Mouse (Mus musculus) CD4-positive, CD25-positive, alpha-beta regulatory T cell, adult 4 months (primary cell): ENCODE results near the gene Cdk14. TPM values are rescaled to one million over a fixed set of nuclear protein-coding genes. Genes with fewer than 3 reads are reported as not detected.

Experiments
- ATAC-seq: one replicate; pipeline ENCODE4 v1.8.0; 2017
- polyA plus RNA-seq, 2 experiments: library from polyadenylated mRNA; unstranded; fragments of 100-300 nt; shearing (Covaris generic); gene quantifications; one replicate each; pipeline ENCODE4 v1.2.1; 2017

Gene Cdk14
- polyA plus RNA-seq, 2 experiments from 2014 or later = 0.60 TPM; not detected in 1

GRCm38 (mm10) chr5:4773090-4773772 lies 646.9 kb downstream of the Cdk14 start:
- ATAC-seq = no peak

GRCm38 (mm10) chr5:4770609-4771008 lies 649.5 kb downstream of the Cdk14 start:
- no peak for ATAC-seq

- ATAC-seq = no peak
These were observed 652.2 kb downstream of the Cdk14 start for GRCm38 (mm10) chr5:4767896-4768295.

DNA sequence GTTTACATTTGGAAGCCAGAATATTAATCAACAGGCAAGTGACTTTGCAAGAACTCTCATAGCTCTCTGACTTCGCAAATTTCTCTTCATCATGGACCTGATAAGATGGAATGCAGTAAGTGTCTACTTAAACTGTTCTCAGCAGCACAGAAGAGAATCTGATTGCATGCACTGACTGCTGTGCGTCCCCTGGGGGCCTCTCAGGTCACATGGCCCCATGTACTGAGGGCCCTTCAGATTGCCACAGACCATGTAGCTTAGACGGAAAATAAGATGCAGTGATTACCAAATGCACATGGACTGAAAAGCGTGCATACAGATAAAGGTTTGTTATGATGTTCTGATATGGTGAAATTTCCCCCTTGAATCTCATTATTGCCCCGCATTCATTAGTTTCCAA lies 653.4 kb downstream of the Cdk14 start:
- ATAC-seq = no peak

GRCm38 (mm10) chr5:4761891-4762290 lies 658.2 kb downstream of the Cdk14 start:
- ATAC-seq = no peak

DNA sequence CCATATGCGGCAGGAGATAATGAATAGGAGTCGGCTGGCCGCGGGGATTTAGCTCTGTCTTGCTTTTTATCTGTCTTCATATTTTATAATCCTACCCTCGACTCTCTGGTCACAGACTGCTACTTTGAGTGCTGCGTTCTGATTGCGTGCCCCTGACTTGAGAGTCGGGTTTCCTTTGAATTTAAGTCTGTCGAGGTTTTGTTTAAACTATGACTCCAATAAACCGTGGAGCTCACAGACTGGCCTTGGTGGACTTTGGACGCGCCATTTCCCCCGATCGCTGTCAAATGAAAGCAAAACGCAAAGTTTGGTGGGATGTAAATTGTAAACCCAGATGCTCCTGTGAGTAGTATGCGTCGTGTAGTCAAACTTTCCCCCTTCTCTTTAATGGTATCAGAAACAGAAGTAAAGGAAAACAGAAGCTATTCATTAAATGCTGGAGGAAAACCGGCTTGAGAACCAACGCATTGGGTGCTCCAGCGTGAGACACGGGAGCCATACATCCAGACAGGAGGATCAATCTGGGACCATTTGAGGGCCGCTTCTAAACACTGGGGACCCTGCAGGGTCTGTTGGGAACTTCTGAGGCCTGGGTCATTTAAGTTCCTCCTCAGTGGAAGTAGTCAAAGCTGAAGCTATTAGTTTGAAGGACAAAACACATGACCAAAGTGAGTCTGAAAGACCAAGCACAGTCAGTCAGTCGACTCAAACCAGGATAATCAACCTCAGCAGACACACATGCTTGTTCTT lies 661.6 kb downstream of the Cdk14 start:
- no peak for ATAC-seq

DNA sequence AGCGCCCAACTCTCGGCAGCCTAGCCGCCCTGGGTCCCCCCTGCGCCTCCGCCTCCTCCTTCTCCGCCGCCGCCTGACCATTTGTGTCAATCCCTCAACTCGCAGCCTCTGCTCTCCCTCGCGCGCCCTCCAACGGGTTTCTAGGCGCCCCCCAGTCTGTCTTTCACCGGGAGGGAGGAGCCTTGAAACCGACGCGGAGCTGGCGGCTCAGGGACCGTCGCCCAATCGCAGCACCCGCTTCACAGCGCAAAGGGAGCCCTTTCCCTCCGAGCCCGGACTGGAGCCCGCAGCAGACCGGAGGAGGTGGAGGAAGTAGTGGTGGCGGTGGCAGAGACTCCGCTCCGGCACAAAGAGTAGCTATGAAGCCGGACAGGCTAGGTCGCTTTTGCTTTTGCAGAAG lies 662.2 kb downstream of the Cdk14 start, which contains the start of gene Fzd1:
TSS of gene Fzd1 (minus strand) at position 134 of the 400 bp plus-strand sequence.
- no peak for ATAC-seq

DNA sequence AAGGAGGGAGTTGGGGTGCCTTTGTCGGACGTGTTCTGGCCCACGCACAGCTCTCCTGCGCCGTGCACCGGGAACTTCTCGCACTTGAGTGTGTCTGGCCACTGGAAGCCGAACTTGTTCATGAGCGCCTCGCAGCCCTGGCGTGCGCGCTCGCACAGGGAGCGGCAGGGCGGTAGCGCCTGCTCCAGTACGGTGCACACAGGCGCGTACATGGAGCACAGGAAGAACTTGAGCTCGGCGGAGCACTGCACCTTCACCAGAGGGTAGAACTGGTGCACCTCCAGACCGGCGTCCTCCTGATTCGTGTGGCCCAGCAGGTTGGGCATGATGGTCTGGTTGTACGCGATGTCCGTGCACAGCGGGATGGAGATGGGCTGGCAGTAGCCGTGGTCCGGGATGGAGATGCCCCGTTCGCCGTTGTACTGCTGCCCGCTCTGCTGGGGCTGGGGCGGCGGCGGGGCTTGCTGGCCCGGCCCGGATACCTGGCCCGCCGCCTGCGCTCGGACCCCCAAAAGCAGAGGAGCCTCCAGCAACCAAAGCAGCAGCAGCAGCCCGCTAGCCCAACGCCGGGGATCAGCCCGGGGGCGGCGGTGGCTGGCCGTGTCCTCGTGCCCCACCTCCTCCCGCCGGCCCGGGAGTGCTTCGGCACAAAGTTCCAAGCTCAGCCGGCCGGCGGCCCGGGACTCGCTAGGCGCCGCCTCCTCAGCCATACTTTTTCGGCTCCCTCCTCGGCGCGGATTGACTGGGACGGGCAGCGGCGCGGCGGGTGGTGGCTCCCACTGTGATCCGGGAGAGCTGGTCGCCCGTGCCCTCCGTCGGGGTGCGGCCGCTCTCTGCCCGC lies 663.0 kb downstream of the Cdk14 start:
- no peak for ATAC-seq

DNA sequence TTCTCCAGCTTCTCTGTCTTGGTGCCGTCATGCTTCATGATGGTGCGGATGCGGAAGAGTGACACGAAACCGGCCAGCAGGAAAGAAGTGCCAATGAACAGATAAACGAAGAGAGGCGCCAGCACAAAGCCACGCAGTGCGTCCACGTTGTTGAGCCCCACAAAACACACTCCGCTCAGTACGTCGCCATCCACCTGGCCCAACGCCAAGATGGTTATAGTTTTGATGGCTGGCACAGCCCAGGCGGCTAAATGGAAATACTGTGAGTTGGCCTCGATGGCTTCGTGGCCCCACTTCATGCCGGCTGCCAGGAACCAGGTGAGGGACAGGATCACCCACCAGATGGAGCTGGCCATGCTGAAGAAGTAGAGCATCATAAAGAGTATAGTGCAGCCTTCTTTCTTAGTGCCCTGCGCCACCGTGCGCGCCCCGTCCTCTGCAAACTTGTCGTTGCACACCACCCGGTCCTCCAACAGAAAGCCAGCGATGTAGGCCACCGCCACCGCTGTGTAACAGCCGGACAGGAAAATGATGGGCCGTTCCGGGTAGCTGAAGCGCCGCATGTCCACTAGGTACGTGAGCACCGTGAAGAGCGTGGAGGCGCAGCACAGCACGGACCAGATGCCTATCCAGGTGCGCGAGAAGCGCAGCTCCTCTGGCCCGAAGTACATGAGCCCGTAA lies 664.0 kb downstream of the Cdk14 start:
- ATAC-seq = no peak

GRCm38 (mm10) chr5:4755326-4755725 lies 664.8 kb downstream of the Cdk14 start:
- no peak for ATAC-seq

DNA sequence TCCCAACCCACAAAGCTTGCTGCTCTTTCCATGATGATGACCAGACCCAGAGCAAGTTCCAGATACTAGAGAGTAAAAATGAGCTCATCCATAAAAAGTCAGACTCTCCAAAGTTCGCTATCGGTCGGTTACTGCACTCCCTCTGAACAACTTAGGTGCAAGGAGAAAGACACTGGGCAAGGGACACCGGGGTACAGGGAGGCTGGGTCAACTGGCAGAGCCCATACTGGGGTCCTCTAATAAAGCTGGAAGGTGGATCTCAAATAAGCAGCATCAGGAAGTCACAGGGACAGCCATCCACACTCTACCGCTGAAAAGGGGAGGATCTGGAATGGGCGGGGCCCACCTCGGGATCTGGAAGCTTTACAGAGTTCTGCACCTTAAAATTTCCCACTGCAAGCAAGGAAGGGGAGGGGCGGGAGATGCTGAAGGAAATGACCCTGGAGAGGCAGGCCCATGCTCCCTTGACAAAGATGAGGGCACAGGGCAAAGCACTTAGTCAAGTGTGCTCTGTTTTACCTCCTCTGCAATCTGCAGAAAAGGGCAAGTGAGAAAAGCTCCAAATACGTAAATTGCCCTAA lies 665.3 kb downstream of the Cdk14 start:
- no peak for ATAC-seq

Other genes starting within 250 kb of the Cdk14 start
- gene 1700015F17Rik, start 58.8 kb upstream of the Cdk14 start, polyA plus RNA-seq = not detected
- gene Cldn12, start 94.6 kb upstream of the Cdk14 start, polyA plus RNA-seq = 1 to 10 TPM; 2.3 to 3.7 TPM
- gene Gtpbp10, start 139.2 kb upstream of the Cdk14 start, polyA plus RNA-seq = 10 to 100 TPM; 10.6 to 13.6 TPM
- not detected for gene Gm8773, start 153.5 kb upstream of the Cdk14 start, polyA plus RNA-seq
- gene Cfap69, start 243.9 kb upstream of the Cdk14 start, polyA plus RNA-seq = not detected